Mouse (Mus musculus) brain, embryonic 14.5 days (tissue): ENCODE results near the gene Camk2d.

Source experiments
- CTCF ChIP-seq: fragments of 200-500 bp; IDR thresholded peaks from 2 replicates; pipeline ENCODE4 v1.5.1; 2012; ENCODE audit warnings: inconsistent platforms, mild to moderate bottlenecking, moderate library complexity, borderline replicate concordance; ENCODE audit not compliant: insufficient read depth, insufficient read length; ENCODE audit errors: extremely low read depth
- POLR2A ChIP-seq: fragments of 200-500 bp; IDR thresholded peaks from 2 replicates; pipeline ENCODE4 v1.6.1; 2012; ENCODE audit warnings: mild to moderate bottlenecking, inconsistent platforms, borderline replicate concordance; ENCODE audit not compliant: poor library complexity, insufficient read depth, insufficient read length, severe bottlenecking; ENCODE audit errors: extremely low read depth

DNA sequence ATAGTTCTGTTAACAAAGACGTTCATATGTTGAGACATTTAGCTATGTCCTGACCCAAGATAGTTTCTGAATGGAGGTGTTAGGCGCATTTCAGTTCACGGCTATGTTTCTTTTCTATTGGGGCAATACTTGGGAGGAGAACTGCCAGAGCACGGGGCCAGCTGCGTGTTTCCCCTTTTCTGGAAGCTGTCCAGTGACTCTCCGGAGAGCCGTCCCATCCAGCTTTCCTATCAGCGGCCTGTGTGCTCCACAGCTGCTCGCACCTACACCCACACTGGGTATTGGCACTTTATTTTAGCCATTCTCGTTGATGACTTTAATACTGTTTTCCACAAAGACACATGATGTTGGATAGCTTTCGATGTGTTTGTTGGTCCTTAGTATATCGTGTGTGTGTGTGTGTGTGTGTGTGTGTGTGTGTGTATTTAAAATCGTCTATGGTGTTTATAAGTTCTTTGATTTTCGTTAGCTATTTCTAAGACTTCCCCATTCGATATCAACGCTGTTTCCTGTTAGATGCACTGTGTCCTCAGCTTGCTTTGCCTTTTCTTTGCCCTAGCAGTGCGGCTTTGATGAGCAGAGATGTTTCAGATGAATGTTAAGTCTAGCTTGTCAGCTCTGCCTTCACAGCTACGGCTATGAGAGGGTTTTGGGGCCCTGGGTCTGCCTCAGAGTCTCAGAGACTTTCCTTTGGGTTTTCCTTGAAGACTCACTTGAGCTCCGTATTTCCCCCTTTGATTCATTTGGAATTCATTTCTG lies 34.2 kb downstream of the Camk2d start:
- TF ChIP-seq CTCF (no peak), POLR2A (no peak)
